Mouse (Mus musculus) urinary bladder, adult 18-20 months (tissue): Measurements from ENCODE around the gene Samd11.

ENCODE experiments used
- DNase-seq, 2 experiments: peaks; one replicate each; pipeline ENCODE4 v3.0.0; 2022; ENCODE audit warnings: low spot score in 2 of 2, mixed read lengths in 2 of 2

Samd11 gene

DNA sequence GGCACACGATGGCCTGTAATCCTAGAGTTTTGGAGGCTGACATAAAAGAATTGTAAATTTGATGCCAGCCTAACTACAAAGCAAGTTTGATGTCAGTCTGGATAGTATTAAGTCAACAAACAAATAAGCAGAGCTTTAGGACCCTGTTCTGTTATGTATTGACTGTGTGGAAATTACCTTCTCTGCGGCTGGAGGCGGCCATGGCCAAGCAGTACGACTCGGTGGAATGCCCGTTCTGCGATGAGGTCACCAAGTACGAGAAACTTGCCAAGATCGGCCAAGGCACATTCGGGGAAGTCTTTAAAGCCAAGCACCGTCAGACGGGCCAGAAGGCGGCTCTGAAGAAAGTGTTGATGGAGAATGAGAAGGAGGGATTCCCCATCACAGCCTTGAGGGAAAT is 42.3 kb downstream of the Samd11 start:
- DNase-seq = no peak

DNA sequence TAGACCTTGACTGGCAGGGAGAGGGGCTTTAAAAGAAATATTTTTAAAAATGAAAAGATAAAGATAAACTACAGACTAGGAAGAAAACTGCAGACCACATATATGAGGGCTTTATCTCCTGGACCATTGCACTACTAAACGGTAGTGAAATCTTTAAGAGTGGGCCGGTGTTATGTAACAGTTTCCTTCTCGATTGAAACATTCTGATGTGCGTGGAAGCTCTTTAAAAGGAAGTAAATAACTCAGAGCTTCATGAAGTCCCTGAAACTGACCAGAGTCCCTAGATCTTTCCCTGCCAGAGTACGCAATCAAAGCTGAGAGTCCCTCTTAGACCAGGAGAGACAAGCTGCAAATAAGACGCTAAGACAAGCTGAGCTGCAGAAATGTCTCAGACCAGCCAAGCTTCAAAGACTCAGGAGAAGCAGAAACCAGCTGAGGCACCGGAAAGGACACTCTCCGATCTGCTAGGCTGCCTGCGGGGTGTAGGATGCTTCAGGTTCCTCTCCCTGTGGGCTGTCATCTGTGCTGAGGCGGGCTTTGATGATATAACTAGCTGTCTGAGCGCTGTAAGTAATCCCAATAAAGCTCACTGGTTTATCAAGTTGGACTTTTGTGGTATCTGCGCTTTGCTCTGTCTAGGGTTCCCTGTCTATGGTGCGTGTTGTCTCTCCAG is 45.4 kb downstream of the Samd11 start:
- DNase-seq = no peak

DNA sequence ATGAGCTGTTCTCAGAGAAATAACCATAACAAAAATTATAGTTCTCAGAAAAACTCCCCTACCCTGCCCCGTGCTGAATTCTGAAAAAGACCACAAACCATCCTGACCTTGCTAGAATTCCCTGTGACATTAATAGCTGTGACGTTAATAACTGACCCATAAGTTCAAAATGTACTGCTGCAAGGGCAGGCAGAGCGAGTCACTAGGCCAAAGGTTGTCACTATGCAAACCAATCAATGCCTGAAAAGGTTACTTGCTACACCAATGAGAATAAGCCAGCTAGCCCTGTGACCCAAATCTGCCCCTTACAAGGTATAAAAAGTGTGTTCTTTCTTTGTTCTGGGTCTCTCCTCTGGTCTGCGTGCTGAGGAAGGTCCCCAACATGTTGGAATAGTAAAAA is 46.6 kb downstream of the Samd11 start:
- DNase-seq = no peak

DNA sequence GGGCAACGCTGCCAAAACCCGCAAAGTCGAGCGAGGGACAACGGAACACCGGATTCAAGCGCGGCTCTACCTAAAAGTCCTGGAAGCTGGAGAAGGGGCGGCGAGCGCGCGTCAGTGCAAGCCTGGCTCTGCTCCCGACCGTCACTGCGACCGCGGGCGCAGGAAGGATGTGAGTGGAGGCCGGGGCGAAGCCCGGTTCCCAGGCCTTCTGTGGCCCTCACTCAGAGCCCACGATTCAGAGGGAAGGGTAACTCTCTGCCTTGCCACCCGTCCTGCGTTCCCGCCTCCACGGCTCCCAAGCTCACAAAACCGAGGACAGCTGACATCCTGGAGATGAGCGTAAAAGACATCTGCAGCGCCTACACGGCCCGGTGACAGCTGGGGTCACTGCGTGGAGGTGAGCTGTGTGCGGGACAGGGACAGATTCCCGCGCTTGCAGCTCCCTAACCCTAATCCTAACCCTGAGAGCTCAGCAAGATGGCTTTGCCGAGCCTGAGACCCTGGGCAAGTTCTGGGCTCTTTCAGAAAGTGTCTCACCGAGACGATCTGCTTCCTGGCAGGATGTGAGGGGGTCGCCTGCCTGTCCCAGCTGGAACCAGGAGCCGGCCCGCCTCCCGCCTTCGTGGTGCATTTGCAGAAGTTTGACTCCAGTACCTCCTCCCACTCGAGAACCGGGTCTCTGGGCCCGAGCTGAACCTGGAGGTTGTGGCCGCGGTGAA is 51.9 kb downstream of the Samd11 start:
- DNase-seq = no peak

DNA sequence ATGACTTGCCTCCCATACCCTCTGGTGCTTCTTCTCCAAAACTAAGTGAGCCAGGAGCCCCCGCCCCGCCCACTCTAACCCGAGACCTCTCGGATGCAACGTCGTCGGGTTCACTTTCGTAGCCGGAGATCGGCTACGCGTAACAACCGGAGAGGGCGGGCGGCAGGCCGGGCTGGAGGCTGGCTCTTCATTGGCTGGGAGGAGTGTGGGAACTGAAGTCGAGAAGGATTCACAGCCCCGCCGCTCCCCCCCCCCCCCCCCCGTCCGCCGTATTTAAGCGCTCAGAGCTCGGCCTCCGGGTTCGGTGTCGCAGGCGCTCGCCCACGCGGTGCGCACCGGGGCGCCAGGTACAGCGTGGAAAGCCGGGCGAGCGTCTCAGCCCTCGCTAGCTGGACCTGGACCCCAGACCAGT is 52.5 kb downstream of the Samd11 start, which contains the start of gene AW011738:
TSS of gene AW011738 (plus strand) at position 304 of the 412 bp plus-strand sequence.
- DNase-seq = no peak

DNA sequence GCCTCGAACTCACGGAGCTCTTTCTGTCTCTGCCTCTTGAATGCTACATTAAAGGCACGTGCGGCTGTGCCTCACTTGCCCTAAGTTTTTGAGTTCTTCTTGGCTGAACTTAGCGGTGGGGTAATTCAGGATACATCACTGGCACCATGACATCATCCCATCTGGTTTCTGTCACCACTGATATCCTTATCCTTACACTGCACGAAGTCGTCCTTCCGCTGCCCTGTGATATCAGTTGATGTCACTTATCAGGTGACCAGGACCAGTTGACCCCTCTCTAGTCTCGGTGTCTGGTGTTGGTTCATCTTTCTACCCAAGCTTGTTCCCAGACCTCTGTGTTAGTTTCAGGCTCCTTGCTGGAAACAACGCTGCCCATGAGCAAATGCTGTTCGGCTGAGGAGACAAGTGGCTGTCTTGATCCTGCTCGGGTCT is 53.0 kb downstream of the Samd11 start:
- DNase-seq = no peak

DNA sequence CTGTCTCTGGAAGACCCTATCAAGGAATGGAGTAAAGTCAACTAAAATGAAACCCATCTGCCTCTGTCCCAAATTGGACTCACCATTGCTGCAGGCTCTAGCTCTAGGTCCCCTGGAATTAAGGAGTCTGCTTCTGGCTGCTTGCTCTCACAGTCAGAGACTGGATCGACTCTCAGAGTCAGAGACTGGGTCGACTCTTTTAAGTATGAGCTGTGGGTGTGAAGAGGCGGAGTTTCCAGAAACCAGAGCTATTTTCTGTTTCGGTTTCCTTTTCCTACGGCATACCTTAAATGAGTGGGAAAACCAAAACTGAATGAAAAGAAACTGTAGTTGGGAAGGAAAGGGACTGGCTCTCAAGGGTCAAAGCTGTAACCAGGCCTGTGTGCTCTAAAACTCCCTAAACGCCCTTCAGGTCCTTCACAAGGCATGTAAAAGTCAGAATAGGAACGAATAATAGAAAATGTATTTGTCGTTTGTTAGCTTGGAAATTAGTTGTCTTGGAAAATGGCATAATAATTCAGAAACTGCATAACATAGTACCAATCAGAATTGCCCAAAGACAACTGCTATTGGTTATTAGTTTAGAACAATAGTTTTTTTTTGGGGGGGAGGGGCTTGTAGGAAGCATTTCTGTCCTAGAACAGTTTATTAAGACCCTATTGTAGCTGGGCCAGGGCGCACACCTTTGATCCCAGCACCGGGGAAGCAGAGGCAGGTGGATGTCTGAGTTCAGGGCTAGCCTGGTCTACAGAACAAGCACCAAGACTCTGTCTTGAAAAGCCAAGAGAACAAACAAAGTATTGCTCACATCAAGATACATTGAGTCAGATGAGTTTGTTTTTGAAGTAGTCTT is 54.6 kb downstream of the Samd11 start, which contains the start of gene Isg15:
TSS of gene Isg15 (minus strand) at position 196 of the 853 bp plus-strand sequence.
- no peak for DNase-seq

DNA sequence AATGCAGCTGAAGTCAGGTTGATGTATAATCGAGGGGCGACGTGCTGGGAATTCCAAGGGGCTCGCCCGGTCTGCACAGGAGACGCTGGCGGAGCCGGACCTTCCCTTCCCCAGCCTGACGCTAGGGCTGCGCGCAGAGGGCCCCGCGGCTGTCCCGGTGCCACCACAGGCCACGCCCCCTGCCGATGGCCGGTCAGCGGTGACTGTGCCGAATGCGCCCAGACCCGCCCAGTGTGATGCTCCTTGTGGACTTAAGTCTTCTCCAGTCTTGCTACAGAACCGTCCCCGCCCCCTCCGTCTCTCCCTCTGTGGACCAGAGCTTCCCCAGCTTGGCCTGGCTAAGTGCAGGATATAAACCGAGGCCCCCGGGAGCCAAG is 57.6 kb downstream of the Samd11 start:
- DNase-seq = peak; percentile 78 to 88

DNA sequence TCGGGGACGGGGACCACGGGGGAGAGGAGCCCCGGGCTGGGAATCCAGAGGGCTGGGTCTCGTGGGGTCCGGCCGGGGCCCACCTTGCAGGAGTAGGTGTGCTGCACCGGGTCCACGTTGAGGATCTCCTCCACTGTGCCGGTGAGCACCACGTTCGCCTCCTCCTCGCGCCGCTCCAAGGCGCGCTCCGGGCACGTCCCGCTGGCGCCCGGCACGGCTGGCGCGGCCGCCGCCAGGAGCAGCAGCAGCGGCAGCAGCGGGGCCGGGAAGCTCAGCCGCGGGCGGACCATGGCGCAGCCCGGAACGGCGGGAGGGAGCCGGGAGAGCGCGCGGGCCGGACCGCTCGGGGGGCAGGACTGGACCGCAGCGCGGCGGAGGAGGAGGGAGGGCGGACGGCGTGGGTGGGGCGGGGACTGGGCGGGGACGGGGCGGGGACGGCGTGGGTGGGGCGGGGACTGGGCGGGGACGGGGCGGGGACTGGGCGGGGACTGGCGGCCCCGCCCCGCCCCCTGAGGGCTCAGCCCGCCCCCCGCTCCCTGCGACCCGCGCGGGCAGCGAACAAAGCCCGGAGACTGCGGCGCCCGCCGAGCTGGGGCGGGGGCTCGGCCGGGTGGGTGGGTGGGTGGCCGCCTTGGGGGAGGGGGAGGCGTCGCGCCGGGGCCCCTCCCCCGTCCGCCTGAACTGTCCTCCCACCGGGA is 58.2 kb downstream of the Samd11 start, which contains the start of gene Agrn:
TSS of gene Agrn (minus strand) at position 358 of the 698 bp plus-strand sequence.
- peak; percentile 53 to 63 for DNase-seq
